In the genomic region with DNA sequence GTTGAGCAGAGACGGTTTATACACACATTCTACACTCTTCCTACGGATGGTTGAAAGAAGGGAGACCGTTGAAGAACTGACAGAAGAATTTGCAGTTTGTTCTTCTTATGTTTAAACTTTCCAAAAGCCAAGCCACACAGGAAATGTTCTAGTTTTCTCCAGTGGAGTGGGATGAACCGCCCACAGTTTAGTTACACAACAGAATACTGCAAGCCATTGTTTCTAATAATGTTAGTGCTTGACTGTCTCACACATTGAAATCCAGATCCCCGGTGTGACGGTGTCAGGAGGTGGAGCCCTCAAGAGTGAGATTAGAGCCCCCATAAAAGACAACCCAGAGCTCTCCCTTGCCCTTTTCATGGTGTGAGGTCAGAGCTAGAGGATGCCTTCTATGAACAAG, we compare ENCODE assay signal across 33 mouse cellular contexts.
DNase-seq lines count a peak whose midpoint lies in the region; ATAC-seq lines count a peak whose summit lies in the region.
"Had no signal": no experiment of that assay in that cellular context is flagged by ENCODE, and none has a peak within 500 bp of the region (broad histone marks: within the 10 kb centered on the region; RNA-seq: fewer than 3 reads in every experiment).

No protein-coding gene starts in this region.

- no peak overlapping the region for H3K27ac ChIP-seq in hindbrain, embryonic 11.5 days (ENCODE audit: low read depth, low read length)
- H3K27ac ChIP-seq: embryonic facial prominence, embryonic 12.5 days; hindbrain, embryonic 10.5 days; kidney, embryonic 15.5 days; limb, embryonic 12.5 days; liver, embryonic 15.5 days; lung, embryonic 15.5 days; midbrain, embryonic 10.5 days; neural tube, embryonic 12.5 days had no signal

- 88% methylated on average over 6 of the region's 6 CpGs for WGBS in hindbrain, embryonic 11.5 days

- no peak overlapping the region for H3K4me3 ChIP-seq in hindbrain, embryonic 11.5 days (ENCODE audit: low read depth, low read length)
- H3K4me3 ChIP-seq: embryonic facial prominence, embryonic 12.5 days; hindbrain, embryonic 10.5 days; kidney, embryonic 15.5 days; limb, embryonic 12.5 days; liver, embryonic 15.5 days; lung, embryonic 15.5 days; midbrain, embryonic 10.5 days; myocyte; neural tube, embryonic 12.5 days had no signal

- H3K27me3 ChIP-seq in hindbrain, embryonic 11.5 days (ENCODE audit: control insufficient read depth, insufficient read depth, low read length), result no peaks in the 10 kb centered on the region
- H3K27me3 ChIP-seq: CH12.LX; embryonic facial prominence, embryonic 12.5 days; kidney, embryonic 15.5 days; liver, embryonic 15.5 days; lung, embryonic 15.5 days; neural tube, embryonic 12.5 days had no signal

- DNase-seq in frontal cortex, postnatal 10 days (ENCODE audit: low spot score in 2 of 2), result no peak
- DNase-seq in layer of hippocampus, adult 9-11 months, result peak; percentile 30
- DNase-seq in layer of hippocampus, postnatal 36 days, result no peak
- DNase-seq in right cerebral cortex, adult 18-20 months, result peak; percentile 60
- no peak for DNase-seq in right cerebral cortex, postnatal 10 days (ENCODE audit: low spot score in 2 of 2)
- no peak for DNase-seq in c-Kit-positive CD71-positive TER-119-positive erythroid progenitor cells, embryonic 14.5 days (ENCODE audit: low spot score)
- DNase-seq in hindbrain, embryonic 11.5 days (ENCODE audit: low spot score), result no peak
- DNase-seq: adrenal gland, adult 8-10 months; cerebellum, adult 11 months; cerebellum, adult 9-10 months; cerebellum, postnatal 36 days; embryo, embryonic 11 days; gastrocnemius, postnatal 10 days; heart, postnatal 14 days; kidney, adult 18-20 months; kidney, postnatal 25 days; right cerebral cortex, postnatal 25 days; spleen, adult 18-20 months; thymus, adult 18-20 months; thymus, postnatal 25 days had no signal

- no peaks in the 10 kb centered on the region for H3K36me3 ChIP-seq in hindbrain, embryonic 11.5 days (ENCODE audit: control insufficient read depth, insufficient read depth, low read length)
- H3K36me3 ChIP-seq: embryonic facial prominence, embryonic 12.5 days; hindbrain, embryonic 10.5 days; kidney, embryonic 15.5 days; limb, embryonic 12.5 days; liver, embryonic 15.5 days; lung, embryonic 15.5 days; midbrain, embryonic 10.5 days; neural tube, embryonic 12.5 days had no signal

- no peaks in the 10 kb centered on the region for H3K4me1 ChIP-seq in hindbrain, embryonic 11.5 days (replicated peaks; ENCODE audit: control insufficient read depth, insufficient read depth, low read length)
- H3K4me1 ChIP-seq: embryonic facial prominence, embryonic 12.5 days; hindbrain, embryonic 10.5 days; kidney, embryonic 15.5 days; limb, embryonic 12.5 days; liver, embryonic 15.5 days; lung, embryonic 15.5 days; midbrain, embryonic 10.5 days; neural tube, embryonic 12.5 days had no signal

- no peak overlapping the region for H3K9ac ChIP-seq in hindbrain, embryonic 11.5 days (ENCODE audit: low read depth, low read length)
- H3K9ac ChIP-seq: embryonic facial prominence, embryonic 12.5 days; kidney, embryonic 15.5 days; limb, embryonic 12.5 days; liver, embryonic 15.5 days; lung, embryonic 15.5 days; neural tube, embryonic 12.5 days had no signal

- no peaks in the 10 kb centered on the region for H3K9me3 ChIP-seq in hindbrain, embryonic 11.5 days (ENCODE audit: control insufficient read depth, low read length)
- H3K9me3 ChIP-seq: embryonic facial prominence, embryonic 12.5 days; hindbrain, embryonic 10.5 days; kidney, embryonic 15.5 days; limb, embryonic 12.5 days; liver, embryonic 15.5 days; lung, embryonic 15.5 days; midbrain, embryonic 10.5 days; neural tube, embryonic 12.5 days had no signal

- peak; percentile 73 for ATAC-seq in frontal cortex, adult (ENCODE audit: low TSS enrichment)
- ATAC-seq in hindbrain, embryonic 11.5 days (ENCODE audit: low FRiP score), result no peak
- ATAC-seq: forebrain, embryonic 14.5 days; hindbrain, embryonic 16.5 days had no signal

- H3K4me2 ChIP-seq in hindbrain, embryonic 11.5 days (replicated peaks; ENCODE audit: low read depth, low read length), result no peak overlapping the region
- H3K4me2 ChIP-seq: embryonic facial prominence, embryonic 12.5 days; kidney, embryonic 15.5 days; limb, embryonic 12.5 days; liver, embryonic 15.5 days; lung, embryonic 15.5 days; neural tube, embryonic 12.5 days had no signal

Comparison
In these comparisons a context has a peak if more than half of its experiments do, and no peak if none do; other contexts are left out.
1. DNase-seq: peak in layer of hippocampus, adult 9-11 months (single experiment) and right cerebral cortex, adult 18-20 months (single experiment); none in frontal cortex, postnatal 10 days (0 of 2), layer of hippocampus, postnatal 36 days (0 of 2), right cerebral cortex, postnatal 10 days (0 of 2), c-Kit-positive CD71-positive TER-119-positive erythroid progenitor cells, embryonic 14.5 days (single experiment) and hindbrain, embryonic 11.5 days (single experiment).